Mouse (Mus musculus): Measurements from ENCODE around the gene Zdhhc14.

Gene Zdhhc14

DNA sequence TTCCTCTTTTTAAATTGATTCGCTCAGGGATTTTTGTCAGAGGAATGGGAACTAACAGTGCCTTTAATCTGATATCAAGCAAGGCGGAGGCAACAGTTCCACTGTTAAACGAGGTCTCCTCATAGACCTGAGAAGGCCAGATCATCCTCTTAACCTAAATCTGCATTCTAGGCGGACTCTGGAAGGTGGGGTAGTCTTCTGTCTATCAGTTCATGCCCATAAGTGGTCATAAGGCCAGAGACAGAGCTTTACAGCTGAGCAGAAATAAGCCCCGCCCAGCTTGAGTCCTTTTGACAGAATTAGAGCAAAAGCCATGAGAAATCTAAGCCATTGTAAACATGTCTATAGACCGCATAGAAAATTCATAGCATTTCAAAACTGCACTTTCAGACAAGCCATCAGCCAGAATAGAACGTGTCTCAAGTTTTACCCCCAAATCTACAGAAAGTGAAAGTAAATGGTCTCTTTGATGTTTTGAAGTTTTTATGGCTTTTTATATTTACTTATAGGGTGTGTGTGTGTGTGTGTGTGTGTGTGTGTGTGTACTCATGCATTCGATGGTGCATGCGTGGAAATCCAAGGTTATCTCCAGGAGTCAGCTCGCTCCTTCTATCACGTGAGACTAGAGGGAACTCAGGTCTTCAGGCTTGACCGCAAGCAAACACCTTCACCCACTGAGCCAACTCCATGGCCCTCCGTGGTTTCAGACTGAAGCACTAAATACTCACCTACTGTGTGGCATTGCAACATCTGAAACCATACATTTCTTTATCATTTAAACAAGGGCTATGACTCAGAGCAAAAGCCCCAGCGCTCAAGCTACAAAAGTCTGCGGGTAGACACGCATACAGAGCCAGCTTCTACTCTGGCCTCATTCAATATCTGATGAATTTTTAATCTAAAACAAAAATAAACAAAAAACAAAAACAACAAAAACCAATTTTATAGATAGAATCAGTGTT is 255.5 kb downstream of the Zdhhc14 start:
- DNase-seq, result no peak

DNA sequence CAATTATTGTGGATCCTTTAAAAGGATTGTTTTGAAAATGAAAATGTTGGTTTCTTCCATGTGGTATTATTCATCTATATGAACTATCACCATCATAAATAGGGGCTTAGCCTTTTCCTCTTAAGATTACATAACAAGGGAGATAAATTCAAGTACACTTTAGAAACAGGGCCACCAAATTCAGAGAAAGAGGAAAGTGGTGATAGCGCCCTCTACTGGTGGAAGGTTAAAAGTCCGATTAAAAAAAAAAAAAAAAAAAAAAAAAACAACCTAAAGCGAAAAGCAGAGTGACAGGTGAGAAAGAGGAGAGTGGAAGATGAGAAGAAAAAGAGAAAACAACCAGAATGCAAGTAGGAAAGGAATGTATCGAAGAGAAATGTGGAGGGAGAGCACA is 256.1 kb downstream of the Zdhhc14 start:
- no peak for DNase-seq

- no peak for DNase-seq
These were observed 257.9 kb downstream of the Zdhhc14 start for GRCm38 (mm10) chr17:5750278-5750677.

DNA sequence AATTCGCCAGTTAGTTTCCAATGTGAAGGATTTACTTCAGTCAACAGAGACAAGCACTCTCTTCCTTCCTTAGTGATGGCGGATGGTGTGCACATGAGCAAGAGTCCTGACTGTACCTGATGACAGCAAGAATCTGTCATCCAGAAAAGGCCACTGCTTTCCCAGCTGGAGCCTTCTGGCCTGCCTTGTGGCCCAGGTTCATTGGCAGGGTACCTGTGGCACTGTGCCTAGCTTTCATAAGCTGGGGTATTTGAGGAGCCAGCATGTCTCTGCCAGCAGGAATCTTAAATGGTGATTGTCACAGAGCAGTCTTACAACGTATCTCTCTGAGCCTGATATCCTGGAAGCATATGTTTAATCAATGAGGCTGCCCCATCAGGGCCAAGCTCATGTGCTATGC is 258.7 kb downstream of the Zdhhc14 start:
- no peak for DNase-seq

DNA sequence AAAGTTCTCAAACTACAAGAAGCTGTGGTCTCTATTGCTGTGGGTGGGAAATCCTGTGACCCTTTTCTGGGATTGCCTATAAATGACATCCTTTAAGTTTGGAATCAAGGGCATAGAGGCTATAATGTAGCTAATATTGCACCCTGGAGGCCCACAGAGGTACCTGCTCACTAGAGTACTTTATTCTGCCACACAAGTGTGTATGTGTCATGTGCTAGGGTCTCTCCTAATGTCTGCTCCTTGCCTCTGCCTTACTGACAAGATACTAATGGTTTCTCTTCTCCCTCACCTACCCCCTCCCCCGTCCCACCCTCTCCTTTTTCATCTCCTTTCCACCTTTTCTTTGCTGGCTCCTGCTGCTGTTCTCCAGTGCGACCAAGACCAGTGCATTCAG is 260.0 kb downstream of the Zdhhc14 start:
- no peak for DNase-seq

DNA sequence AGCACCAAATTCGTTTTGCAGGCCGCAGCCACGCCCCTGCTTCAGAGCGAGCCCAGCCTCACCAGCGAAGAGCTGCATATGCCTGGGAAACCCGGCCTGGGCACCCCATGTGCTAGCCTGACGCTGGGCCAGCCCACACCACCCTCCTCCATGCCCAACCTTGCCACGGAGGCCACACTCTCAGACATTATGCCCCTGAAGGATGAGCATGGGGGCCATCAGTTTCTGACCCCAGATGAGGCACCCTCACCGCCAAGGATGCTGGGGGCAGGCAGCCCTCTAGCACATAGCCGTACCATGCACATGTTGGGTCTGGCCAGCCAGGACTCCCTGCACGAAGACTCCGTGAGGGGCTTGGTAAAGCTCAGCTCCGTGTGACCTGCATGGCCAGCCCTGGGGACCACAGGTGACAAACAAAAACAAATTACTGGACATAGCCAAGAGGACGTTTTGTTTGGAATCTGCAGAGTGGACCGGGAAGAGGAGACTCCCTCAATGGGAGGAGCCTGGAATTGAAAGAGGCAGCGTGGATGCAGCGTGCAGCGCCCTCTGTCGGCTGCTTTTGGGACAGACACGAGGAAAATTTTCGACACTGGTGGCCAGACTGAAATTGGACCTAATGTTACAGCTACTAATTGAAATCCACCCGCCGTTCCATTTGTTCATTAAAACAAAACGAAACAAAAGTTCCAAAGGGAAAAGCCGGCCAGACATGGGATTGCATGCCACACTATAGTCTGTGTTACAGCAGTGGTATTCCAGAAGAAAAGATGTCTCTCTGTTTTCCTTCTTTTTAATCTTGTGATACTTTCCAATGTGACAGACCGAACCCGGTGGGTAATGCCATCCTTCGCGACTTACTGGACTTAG is 260.6 kb downstream of the Zdhhc14 start:
- DNase-seq, result peak; percentile 69

DNA sequence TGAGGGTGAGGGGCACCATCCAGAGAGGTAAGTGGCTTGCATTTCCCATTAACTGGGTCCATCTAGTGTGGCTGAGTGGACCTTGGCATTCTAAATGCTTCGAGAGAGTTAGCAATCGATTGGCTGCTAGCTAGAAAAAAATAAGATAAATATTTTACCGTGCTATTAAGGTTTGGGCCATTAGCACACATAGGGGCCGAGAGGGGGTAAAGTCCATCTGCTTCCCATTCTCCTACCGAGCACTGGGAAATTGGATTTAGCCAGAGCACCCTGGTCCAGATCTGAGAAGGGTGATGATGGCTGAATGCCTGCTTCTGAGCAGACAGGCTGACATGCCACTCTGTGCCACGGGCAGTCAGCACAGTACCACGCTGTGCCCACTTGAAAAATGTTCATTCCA is 263.1 kb downstream of the Zdhhc14 start:
- no peak for DNase-seq

- no peak for DNase-seq
These were observed 263.7 kb downstream of the Zdhhc14 start for GRCm38 (mm10) chr17:5756065-5756464.

DNA sequence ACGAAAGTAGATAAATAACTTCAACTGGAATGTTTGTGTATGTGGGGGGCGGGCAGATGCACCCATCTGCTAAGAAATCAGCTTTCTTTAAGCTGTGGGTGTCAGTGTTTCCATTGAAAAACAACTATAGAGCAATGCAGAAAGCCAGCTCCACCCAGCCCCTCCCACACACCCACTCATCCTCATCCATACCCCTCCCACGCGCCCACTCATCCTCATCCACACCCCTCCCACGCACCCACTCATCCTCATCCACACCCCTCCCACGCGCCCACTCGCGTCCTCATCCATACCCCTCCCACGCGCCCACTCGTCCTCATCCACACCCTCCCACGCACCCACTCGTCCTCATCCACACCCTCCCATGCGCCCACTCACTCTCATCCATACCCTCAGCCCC is 264.5 kb downstream of the Zdhhc14 start:
- DNase-seq, result no peak

GRCm38 (mm10) chr17:5763768-5764167 is 271.4 kb downstream of the Zdhhc14 start:
- DNase-seq, result no peak

DNA sequence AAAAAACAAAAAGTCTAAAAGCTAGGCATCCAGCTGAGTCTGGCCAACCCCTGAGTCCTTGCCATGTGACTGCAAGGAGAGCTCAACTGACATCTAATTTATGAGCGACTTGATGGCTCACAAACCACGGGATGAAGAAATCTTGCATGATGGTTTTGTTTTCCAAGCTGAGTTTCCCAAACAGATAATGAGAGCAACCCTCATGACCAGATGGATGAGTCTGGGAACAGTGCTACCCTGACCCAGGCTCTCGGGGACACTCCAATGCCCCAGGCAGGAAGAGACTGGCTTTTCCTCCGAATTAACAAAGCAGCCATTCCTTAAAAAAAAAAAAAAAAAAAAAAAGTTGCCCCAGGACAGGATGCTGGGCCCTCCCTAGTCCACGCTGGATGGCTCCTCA is 271.9 kb downstream of the Zdhhc14 start:
- DNase-seq, result no peak

DNA sequence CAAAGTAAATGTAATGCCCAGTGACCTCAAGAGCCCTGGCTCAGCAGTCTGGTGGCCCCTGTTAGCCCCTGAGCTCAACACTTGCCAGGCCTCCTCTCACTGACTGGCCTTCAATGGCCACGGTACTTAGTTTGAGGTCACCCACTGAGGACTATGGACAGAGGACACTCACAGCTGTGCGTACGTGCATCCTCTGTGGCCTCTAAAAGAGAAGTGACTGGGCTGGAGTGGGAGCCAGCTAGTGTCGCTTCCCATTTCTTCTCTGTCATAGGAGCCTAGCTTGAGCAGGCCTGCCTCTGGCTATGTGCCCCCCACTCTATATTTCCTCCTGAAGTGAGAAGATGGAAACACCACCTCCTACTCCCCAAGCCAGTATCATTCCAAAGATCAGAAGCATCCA is 273.4 kb downstream of the Zdhhc14 start:
- DNase-seq, result no peak

DNA sequence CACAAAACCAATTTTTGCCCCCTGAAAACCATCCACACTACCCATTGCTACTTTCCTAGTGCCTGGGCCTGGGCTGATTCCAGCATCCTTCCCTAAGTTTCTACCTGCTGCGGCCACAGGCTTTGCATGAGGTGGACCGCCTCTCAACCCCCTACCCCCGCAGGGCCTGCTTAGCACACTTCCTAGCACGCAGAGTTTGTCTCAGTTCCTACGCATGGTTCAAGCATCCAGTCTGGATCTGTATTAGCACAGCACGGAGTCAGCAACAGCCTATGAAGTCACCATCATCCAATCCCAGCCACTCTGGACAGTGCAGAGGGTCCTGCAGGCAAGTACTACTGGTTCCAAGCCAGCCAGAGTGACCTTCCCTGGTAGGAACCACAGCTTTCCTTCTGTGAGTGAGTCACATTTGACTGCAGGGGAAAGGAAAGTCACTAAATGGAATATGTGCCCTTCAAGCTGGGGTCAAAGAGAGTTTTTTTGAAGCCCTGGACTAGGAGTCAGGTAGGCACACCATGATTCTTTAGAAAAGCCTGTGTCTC is 275.9 kb downstream of the Zdhhc14 start:
- DNase-seq, result no peak

GRCm38 (mm10) chr17:5768810-5769520 is 276.6 kb downstream of the Zdhhc14 start:
- DNase-seq, result no peak

DNA sequence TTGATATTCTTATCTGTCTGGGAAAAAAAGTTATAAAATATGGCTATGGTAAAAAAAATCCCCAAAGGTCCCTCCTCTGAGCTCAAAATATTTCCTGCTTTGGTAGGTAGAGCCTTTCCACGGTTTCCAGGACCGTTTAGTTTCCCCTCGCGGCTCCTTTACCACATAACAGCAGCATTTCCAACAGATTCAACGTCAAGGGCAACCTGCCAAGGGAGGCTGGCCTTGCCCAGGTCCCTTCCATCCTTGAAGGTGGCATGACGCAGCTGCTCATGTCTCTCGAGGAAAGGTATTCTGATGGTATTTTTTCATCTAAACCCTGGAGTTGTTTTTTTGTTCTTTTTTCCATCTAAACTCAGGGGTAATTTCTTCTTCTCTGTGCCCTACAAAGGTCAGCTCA is 277.4 kb downstream of the Zdhhc14 start:
- no peak for DNase-seq

DNA sequence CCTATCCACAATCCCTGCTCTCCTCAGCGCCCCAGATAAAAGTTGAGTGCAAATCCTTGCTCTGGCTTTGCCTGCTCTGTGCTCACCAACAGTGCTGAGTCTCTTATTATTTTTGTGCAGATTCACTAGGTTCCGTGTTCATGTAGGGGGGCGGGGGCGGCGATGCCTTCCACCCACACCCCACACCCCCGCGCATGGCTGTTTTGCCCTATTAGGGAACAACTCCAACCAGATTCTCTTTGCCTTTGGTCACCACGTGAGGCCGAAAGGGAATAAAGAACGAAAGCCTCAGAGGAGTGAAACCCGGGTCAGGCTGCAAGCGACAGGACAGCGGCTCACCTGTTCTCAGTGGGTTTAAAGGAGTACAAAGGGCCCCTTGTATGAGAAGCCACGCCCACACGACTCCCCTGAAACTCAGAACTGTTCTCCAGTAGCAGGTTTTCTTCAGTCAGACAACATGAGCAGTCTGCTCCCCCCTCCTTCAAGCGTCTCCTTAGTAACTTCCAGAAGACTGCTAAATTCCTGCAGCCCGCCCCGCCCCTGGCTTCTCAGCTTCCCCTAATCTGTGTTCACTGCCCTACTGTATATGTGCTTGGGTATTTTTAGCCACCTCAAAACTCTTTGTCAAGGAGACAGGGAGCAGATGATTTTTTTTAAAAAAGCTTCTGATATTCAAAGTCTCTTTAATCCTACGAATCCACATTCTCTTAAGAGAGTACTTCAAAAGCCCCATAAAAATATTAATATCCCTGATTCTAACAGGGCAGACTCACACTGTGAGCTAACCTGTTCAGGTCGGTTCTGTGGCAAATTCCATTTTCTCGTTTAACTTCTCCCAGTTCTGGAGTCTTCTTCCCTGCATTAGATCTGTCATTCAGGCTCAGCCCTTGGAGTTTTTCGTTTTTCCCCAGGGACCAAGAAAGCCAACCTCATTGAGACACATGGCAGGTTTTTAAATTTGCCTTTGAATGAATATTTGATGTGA is 278.2 kb downstream of the Zdhhc14 start:
- peak; percentile 51 for DNase-seq

GRCm38 (mm10) chr17:5780213-5780975 is 288.0 kb downstream of the Zdhhc14 start:
- no peak for DNase-seq

DNA sequence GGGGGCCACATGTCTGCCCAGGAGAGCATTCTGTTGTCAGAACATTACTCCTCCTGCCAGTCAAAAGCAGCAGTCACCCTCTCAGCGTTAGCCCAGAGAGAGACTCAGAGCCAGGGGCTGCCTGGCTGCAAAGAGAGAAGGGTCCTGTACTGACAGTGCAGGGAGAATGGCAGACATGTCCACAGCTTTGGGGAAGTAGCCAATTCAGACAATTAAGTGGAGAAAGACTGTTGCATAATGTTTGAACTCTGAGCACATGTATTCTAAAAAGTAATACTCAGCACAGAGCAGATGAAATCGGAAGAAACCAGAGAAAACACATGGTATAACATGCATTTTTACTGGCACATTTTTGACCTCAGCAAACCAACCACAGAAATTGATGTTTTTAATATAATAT is 292.9 kb downstream of the Zdhhc14 start:
- DNase-seq, result no peak

GRCm38 (mm10) chr17:5792164-5792791 is 299.9 kb downstream of the Zdhhc14 start:
- DNase-seq, result no peak

DNA sequence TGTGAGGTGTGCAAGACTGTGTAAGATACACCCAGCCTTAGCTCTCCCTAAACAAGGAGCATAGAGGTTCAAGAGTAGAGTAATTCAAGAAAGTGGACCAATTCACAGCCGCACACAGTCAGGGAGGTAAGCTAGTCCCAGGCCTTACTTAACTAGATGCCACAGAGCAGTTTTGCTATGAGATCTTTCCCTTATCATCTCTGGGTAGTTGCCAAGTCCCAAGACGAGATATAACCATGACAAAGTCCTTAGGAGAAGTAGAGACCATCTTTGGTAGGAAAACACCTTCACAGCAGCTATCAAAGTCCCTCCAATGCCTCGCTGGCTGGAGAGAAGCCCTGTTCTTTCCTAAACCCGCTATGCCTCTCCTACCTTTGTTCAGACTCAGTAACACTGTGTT is 301.2 kb downstream of the Zdhhc14 start:
- DNase-seq, result no peak

All from liver (tissue).